Mouse (Mus musculus): Measurements from ENCODE around the gene Fam234a. TPM values are rescaled to one million over a fixed set of nuclear protein-coding genes. Genes with fewer than 3 reads are reported as not detected.

The Fam234a gene
- 27.0 TPM for polyA plus RNA-seq (2015; fragmentation: Illumina TruSeq; extraction: RNeasy Lipid Tissue Mini Kit (QIAGEN cat#74804); ENCODE audit: insufficient read depth, low replicate concordance)

GRCm38 (mm10) chr17:26244101-26244841, at the start of gene Fam234a:
Fam234a (minus strand) TSS chr17:26244242.

GRCm38 (mm10) chr17:26252539-26253251, 8.7 kb upstream of the Fam234a start, which contains the start of gene Luc7l:
Luc7l (plus strand) TSS chr17:26252896.

DNA sequence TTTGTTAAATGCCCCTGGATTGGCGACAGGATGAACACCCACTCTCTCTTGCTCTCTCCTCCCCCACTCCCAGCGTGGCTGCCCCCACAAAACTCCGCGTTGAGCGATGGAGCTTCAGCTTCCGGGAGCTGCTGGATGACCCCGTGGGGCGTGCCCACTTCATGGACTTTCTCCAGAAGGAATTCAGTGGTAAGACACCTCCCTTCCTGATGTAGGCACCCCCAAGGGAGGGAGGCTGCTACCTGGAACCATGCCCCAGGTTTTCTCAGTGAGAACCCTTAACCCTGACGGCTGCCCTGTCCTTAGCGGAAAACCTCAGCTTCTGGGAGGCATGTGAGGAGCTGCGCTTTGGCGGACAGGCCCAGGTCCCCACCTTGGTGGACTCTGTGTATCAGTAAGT, 36.4 kb downstream of the Fam234a start, which contains the start of gene Arhgdig:
Gene Arhgdig (minus strand): TSS at position 101 of the 400 bp plus-strand sequence.

DNA sequence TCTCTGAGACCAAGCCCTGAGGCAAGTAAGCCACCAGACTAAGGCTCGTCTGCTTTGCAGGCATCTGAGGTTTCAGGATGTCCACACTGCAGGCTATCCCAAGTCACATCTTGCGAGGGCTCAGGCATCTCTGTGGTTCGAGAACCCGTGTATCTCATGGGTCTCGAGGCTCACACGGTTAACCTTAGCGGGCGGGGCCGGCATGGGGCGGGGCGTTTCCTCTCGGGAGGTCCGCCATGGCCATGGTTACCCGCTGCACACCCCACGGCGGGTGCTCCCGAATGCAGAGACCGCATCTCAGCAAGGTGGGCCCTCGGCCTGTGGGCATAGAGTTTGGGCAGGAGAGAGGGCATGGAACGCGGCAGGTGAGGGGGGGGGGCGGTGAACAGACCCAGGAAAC, 41.3 kb downstream of the Fam234a start, which contains the start of gene Rgs11:
Gene Rgs11 (plus strand): TSS at position 215 of the 400 bp plus-strand sequence.

GRCm38 (mm10) chr17:26198892-26199291, 45.1 kb downstream of the Fam234a start, which contains the start of gene Pdia2:
Pdia2 (minus strand) TSS chr17:26199087.

Other genes with a start within 250 kb of the Fam234a start
- 6.5 TPM for gene Rab11fip3, start 174.7 kb downstream of the Fam234a start, polyA plus RNA-seq (2015; fragmentation: Illumina TruSeq; extraction: RNeasy Lipid Tissue Mini Kit (QIAGEN cat#74804); ENCODE audit: insufficient read depth, low replicate concordance)
- gene Decr2, start 153.9 kb downstream of the Fam234a start, polyA plus RNA-seq (2015; fragmentation: Illumina TruSeq; extraction: RNeasy Lipid Tissue Mini Kit (QIAGEN cat#74804); ENCODE audit: insufficient read depth, low replicate concordance), result 13.1 TPM
- gene Nme4, start 148.6 kb downstream of the Fam234a start, polyA plus RNA-seq (2015; fragmentation: Illumina TruSeq; extraction: RNeasy Lipid Tissue Mini Kit (QIAGEN cat#74804); ENCODE audit: insufficient read depth, low replicate concordance), result 4.7 TPM
- 14.4 TPM for gene Tmem8, start 130.9 kb downstream of the Fam234a start, polyA plus RNA-seq (2015; fragmentation: Illumina TruSeq; extraction: RNeasy Lipid Tissue Mini Kit (QIAGEN cat#74804); ENCODE audit: insufficient read depth, low replicate concordance)
- gene Mrpl28, start 120.7 kb downstream of the Fam234a start, polyA plus RNA-seq (2015; fragmentation: Illumina TruSeq; extraction: RNeasy Lipid Tissue Mini Kit (QIAGEN cat#74804); ENCODE audit: insufficient read depth, low replicate concordance), result 29.7 TPM
- 47.8 TPM for gene Axin1, start 105.6 kb downstream of the Fam234a start, polyA plus RNA-seq (2015; fragmentation: Illumina TruSeq; extraction: RNeasy Lipid Tissue Mini Kit (QIAGEN cat#74804); ENCODE audit: insufficient read depth, low replicate concordance)
- 0.39 TPM for gene Pdia2, start 45.2 kb downstream of the Fam234a start, polyA plus RNA-seq (2015; fragmentation: Illumina TruSeq; extraction: RNeasy Lipid Tissue Mini Kit (QIAGEN cat#74804); ENCODE audit: insufficient read depth, low replicate concordance)
- gene Rgs11, start 41.3 kb downstream of the Fam234a start, polyA plus RNA-seq (2015; fragmentation: Illumina TruSeq; extraction: RNeasy Lipid Tissue Mini Kit (QIAGEN cat#74804); ENCODE audit: insufficient read depth, low replicate concordance), result 2.6 TPM
- gene Arhgdig, start 36.5 kb downstream of the Fam234a start, polyA plus RNA-seq (2015; fragmentation: Illumina TruSeq; extraction: RNeasy Lipid Tissue Mini Kit (QIAGEN cat#74804); ENCODE audit: insufficient read depth, low replicate concordance), result not detected
- 104 TPM for gene Luc7l, start 8.7 kb upstream of the Fam234a start, polyA plus RNA-seq (2015; fragmentation: Illumina TruSeq; extraction: RNeasy Lipid Tissue Mini Kit (QIAGEN cat#74804); ENCODE audit: insufficient read depth, low replicate concordance)
- gene Neurl1b, start 170.6 kb upstream of the Fam234a start, polyA plus RNA-seq (2015; fragmentation: Illumina TruSeq; extraction: RNeasy Lipid Tissue Mini Kit (QIAGEN cat#74804); ENCODE audit: insufficient read depth, low replicate concordance), result 2.9 TPM

Data from spleen, adult 10 weeks (tissue).